Mouse (Mus musculus) heart, postnatal 0 days (tissue): ENCODE measurements at regions not wholly inside any gene's neighbourhood (a gene's known extent, or its start where the extent isn't known, plus 50 kb on each side); places are given as distances from the start of the nearest gene placed in this dataset.

Source experiments
- ATAC-seq: fragments of 200-750 bp; cut with Nextera tagmentation; 2 replicates; pipeline ENCODE4 v1.8.0; 2017; ENCODE audit warnings: low read depth, moderate number of reproducible peaks, moderate library complexity; ENCODE audit not compliant: insufficient read depth
- DNase-seq: peaks from one replicate; pipeline ENCODE4 v3.0.0-alpha.2; 2016; ENCODE audit warnings: low spot score
- H3K27ac ChIP-seq: fragments of 300-500 bp; sonication (generic); 2 replicates; pipeline ENCODE4 v1.5.1; 2014; ENCODE audit warnings: low read depth, mild to moderate bottlenecking
- H3K27me3 ChIP-seq: fragments of 300-500 bp; sonication (generic); 2 replicates; pipeline ENCODE4 v1.6.1; 2014; ENCODE audit warnings: low read length, mixed read lengths; ENCODE audit not compliant: control insufficient read depth, insufficient read depth
- H3K36me3 ChIP-seq: fragments of 300-500 bp; sonication (generic); replicated peaks from 2 replicates; pipeline ENCODE4 v1.6.1; 2014; ENCODE audit warnings: low read length, mixed read lengths; ENCODE audit not compliant: control insufficient read depth, insufficient read depth
- H3K4me1 ChIP-seq: fragments of 300-500 bp; sonication (generic); 2 replicates; pipeline ENCODE4 v1.6.1; 2014; ENCODE audit warnings: antibody characterized with exemption; ENCODE audit not compliant: control insufficient read depth, insufficient read depth
- H3K4me2 ChIP-seq: fragments of 300-500 bp; sonication (generic); 2 replicates; pipeline ENCODE4 v1.6.1; 2014; ENCODE audit warnings: low read depth, mild to moderate bottlenecking, low read length, moderate library complexity
- H3K4me3 ChIP-seq: fragments of 300-500 bp; sonication (generic); 2 replicates; pipeline ENCODE4 v1.5.1; 2014; ENCODE audit warnings: low read depth, low read length
- H3K9ac ChIP-seq: fragments of 300-500 bp; sonication (generic); replicated peaks from 2 replicates; pipeline ENCODE4 v1.6.1; 2014; ENCODE audit warnings: low read depth, low read length, mixed read lengths
- H3K9me3 ChIP-seq: fragments of 300-500 bp; sonication (generic); replicated peaks from 2 replicates; pipeline ENCODE4 v1.6.1; 2016; ENCODE audit warnings: low read length; ENCODE audit not compliant: control insufficient read depth
- CTCF ChIP-seq: IDR thresholded peaks from 2 replicates; pipeline ENCODE4 v1.5.1; 2016; ENCODE audit warnings: antibody characterized with exemption, control low read depth, low read depth
- EP300 ChIP-seq: IDR thresholded peaks from 2 replicates; pipeline ENCODE4 v1.6.1; 2016; ENCODE audit warnings: antibody characterized with exemption, low read depth
- WGBS: fragments of 180-500 bp; shearing (Covaris S2); extraction: QIAGEN DNeasy Blood & Tissue Kit; methylation state at CpG from one replicate; pipeline ENCODE4 v1.1.7; 2014; 5-methylcytosine and 5-hydroxymethylcytosine counted together

GRCm38 (mm10) chr12:25182680-25183079 lies 85.7 kb upstream of the Id2 start:
- TF ChIP-seq EP300 = no peak
- TF ChIP-seq CTCF = no peak
- no peaks in the 10 kb centered on the region for H3K4me1 ChIP-seq
- DNase-seq (no peak), ATAC-seq (no peak)
- H3K27ac ChIP-seq = no peak overlapping the region
- H3K9ac ChIP-seq = no peak overlapping the region
- no peak overlapping the region for H3K4me2 ChIP-seq
- WGBS = 78% methylated on average over 4 of the region's 4 CpGs
- peaks cover 6% of the 10 kb centered on the region for H3K9me3 ChIP-seq
- H3K27me3 ChIP-seq = no peaks in the 10 kb centered on the region
- no peak overlapping the region for H3K4me3 ChIP-seq
- H3K36me3 ChIP-seq = no peaks in the 10 kb centered on the region

- WGBS = 91% methylated on average over 8 of the region's 8 CpGs
- Histone ChIP-seq H3K9ac (no peak overlapping the region), H3K4me3 (no peak overlapping the region), H3K27ac (no peak overlapping the region), H3K27me3 (no peaks in the 10 kb centered on the region), H3K9me3 (no peaks in the 10 kb centered on the region), H3K4me1 (no peaks in the 10 kb centered on the region), H3K36me3 (no peaks in the 10 kb centered on the region), H3K4me2 (no peak overlapping the region)
- ATAC-seq (no peak), DNase-seq (no peak)
- TF ChIP-seq CTCF = no peak
- TF ChIP-seq EP300 = no peak
Observed at GRCm38 (mm10) chr12:25181317-25181716, 84.4 kb upstream of the Id2 start.

GRCm38 (mm10) chr12:25180861-25181260 lies 83.9 kb upstream of the Id2 start:
- no peak for ATAC-seq
- Histone ChIP-seq H3K27ac (no peak overlapping the region), H3K4me3 (no peak overlapping the region), H3K4me2 (no peak overlapping the region), H3K27me3 (no peaks in the 10 kb centered on the region), H3K9ac (no peak overlapping the region), H3K4me1 (no peaks in the 10 kb centered on the region), H3K36me3 (no peaks in the 10 kb centered on the region), H3K9me3 (no peaks in the 10 kb centered on the region)
- 83% methylated on average over 1 of the region's 1 CpGs for WGBS
- no peak for DNase-seq
- TF ChIP-seq CTCF (peak; percentile 9; the same call in 1 of the 2 replicates), EP300 (no peak)

- DNase-seq (no peak), ATAC-seq (no peak)
- Histone ChIP-seq H3K9ac (no peak overlapping the region), H3K4me1 (no peaks in the 10 kb centered on the region), H3K36me3 (no peaks in the 10 kb centered on the region), H3K27ac (no peak overlapping the region), H3K4me3 (no peak overlapping the region), H3K9me3 (no peaks in the 10 kb centered on the region), H3K4me2 (no peak overlapping the region), H3K27me3 (no peaks in the 10 kb centered on the region)
- WGBS = 37% methylated on average over 3 of the region's 3 CpGs
- TF ChIP-seq EP300 (no peak), CTCF (no peak)
Observed at GRCm38 (mm10) chr12:25180289-25180688, 83.3 kb upstream of the Id2 start.

GRCm38 (mm10) chr12:25178491-25179115 lies 81.7 kb upstream of the Id2 start:
- H3K4me1 ChIP-seq = no peaks in the 10 kb centered on the region
- H3K4me3 ChIP-seq = no peak overlapping the region

GRCm38 (mm10) chr12:25177827-25178226 lies 80.9 kb upstream of the Id2 start:
- TF ChIP-seq EP300 (no peak), CTCF (no peak)
- WGBS = 69% methylated on average over 3 of the region's 3 CpGs
- Histone ChIP-seq H3K27ac (no peak overlapping the region), H3K4me3 (no peak overlapping the region), H3K4me1 (no peaks in the 10 kb centered on the region), H3K4me2 (no peak overlapping the region), H3K27me3 (no peaks in the 10 kb centered on the region), H3K9ac (no peak overlapping the region), H3K9me3 (no peaks in the 10 kb centered on the region), H3K36me3 (no peaks in the 10 kb centered on the region)
- no peak for ATAC-seq
- DNase-seq = no peak

More at GRCm38 (mm10) chr12:25178491-25179115, 81.7 kb upstream of the Id2 start:
- Histone ChIP-seq H3K9me3 (no peaks in the 10 kb centered on the region), H3K4me2 (no peak overlapping the region), H3K36me3 (no peaks in the 10 kb centered on the region), H3K27me3 (no peaks in the 10 kb centered on the region), H3K9ac (no peak overlapping the region), H3K27ac (no peak overlapping the region)
- DNase-seq (no peak), ATAC-seq (no peak)
- WGBS = 60% methylated on average over 5 of the region's 5 CpGs
- no peak for TF ChIP-seq EP300
- no peak for TF ChIP-seq CTCF
